Mouse (Mus musculus): ENCODE results near the gene G530012D18Rik. TPM values are rescaled to one million over a fixed set of nuclear protein-coding genes. Genes with fewer than 3 reads are reported as not detected.
"Not testable (repeated sequence)": the region's sequence is repeated elsewhere in the genome, so short reads cannot be mapped to it uniquely, and the experiment has no call there.

The G530012D18Rik gene
- polyA plus RNA-seq, 1 experiment from 2014 or later = not detected

- not testable (repeated sequence) for H3K9ac ChIP-seq (replicated peaks); H3K9me3 ChIP-seq; H3K27ac ChIP-seq (replicated peaks); H3K36me3 ChIP-seq; ATAC-seq (replicated peaks); H3K27me3 ChIP-seq; H3K4me3 ChIP-seq; H3K4me1 ChIP-seq; H3K4me2 ChIP-seq (replicated peaks)
- 89% methylated on average over 1 of the region's 2 CpGs for WGBS
These were observed 13.2 kb downstream of the G530012D18Rik start for GRCm38 (mm10) chr1:85588697-85589096.

- H3K4me1 ChIP-seq; H3K4me3 ChIP-seq; H3K27me3 ChIP-seq; H3K9me3 ChIP-seq; H3K27ac ChIP-seq (replicated peaks); H3K9ac ChIP-seq (replicated peaks); ATAC-seq (replicated peaks); H3K36me3 ChIP-seq; H3K4me2 ChIP-seq (replicated peaks): not testable (repeated sequence)
- WGBS = 84% methylated on average over 8 of the region's 8 CpGs
These were observed 17.1 kb downstream of the G530012D18Rik start for GRCm38 (mm10) chr1:85592526-85592925.

GRCm38 (mm10) chr1:85598271-85599012 is 23.0 kb downstream of the G530012D18Rik start, which contains the start of gene Sp110:
Gene Sp110, minus strand, starts transcription at chr1:85598817.
- not testable (repeated sequence) for ATAC-seq (replicated peaks); H3K27ac ChIP-seq (replicated peaks); H3K9me3 ChIP-seq; H3K4me3 ChIP-seq; H3K36me3 ChIP-seq; H3K27me3 ChIP-seq; H3K4me1 ChIP-seq; H3K4me2 ChIP-seq (replicated peaks); H3K9ac ChIP-seq (replicated peaks)
- 76% methylated on average over 17 of the region's 17 CpGs for whole genome bisulfite sequencing

GRCm38 (mm10) chr1:85600078-85600477 is 24.6 kb downstream of the G530012D18Rik start, which contains the start of gene Sp140:
Gene Sp140, plus strand, starts transcription at chr1:85600378.
- ATAC-seq (replicated peaks); H3K9me3 ChIP-seq; H3K36me3 ChIP-seq; H3K27me3 ChIP-seq; H3K4me2 ChIP-seq (replicated peaks); H3K4me3 ChIP-seq; H3K27ac ChIP-seq (replicated peaks); H3K4me1 ChIP-seq; H3K9ac ChIP-seq (replicated peaks): not testable (repeated sequence)
- WGBS = 38% methylated on average over 1 of the region's 5 CpGs

GRCm38 (mm10) chr1:85600794-85601193 is 25.3 kb downstream of the G530012D18Rik start:
- H3K4me3 ChIP-seq; H3K9me3 ChIP-seq; H3K27me3 ChIP-seq; H3K36me3 ChIP-seq; ATAC-seq (replicated peaks); H3K27ac ChIP-seq (replicated peaks); H3K4me1 ChIP-seq; H3K9ac ChIP-seq (replicated peaks); H3K4me2 ChIP-seq (replicated peaks): not testable (repeated sequence)
- WGBS = 63% methylated on average over 4 of the region's 4 CpGs

- WGBS = 89% methylated on average over 1 of the region's 1 CpGs
- H3K4me2 ChIP-seq (replicated peaks); H3K4me3 ChIP-seq; H3K9ac ChIP-seq (replicated peaks); H3K4me1 ChIP-seq; H3K36me3 ChIP-seq; H3K9me3 ChIP-seq; ATAC-seq (replicated peaks); H3K27ac ChIP-seq (replicated peaks); H3K27me3 ChIP-seq: not testable (repeated sequence)
These were observed 28.9 kb downstream of the G530012D18Rik start for GRCm38 (mm10) chr1:85604341-85604740.

- not testable (repeated sequence) for H3K9me3 ChIP-seq; H3K9ac ChIP-seq (replicated peaks); H3K27ac ChIP-seq (replicated peaks); H3K27me3 ChIP-seq; H3K4me1 ChIP-seq; H3K36me3 ChIP-seq; H3K4me2 ChIP-seq (replicated peaks); H3K4me3 ChIP-seq; ATAC-seq (replicated peaks)
- WGBS = 83% methylated on average over 3 of the region's 4 CpGs
These were observed 32.9 kb downstream of the G530012D18Rik start for GRCm38 (mm10) chr1:85608361-85608760.

- H3K27ac ChIP-seq (replicated peaks); H3K4me3 ChIP-seq; ATAC-seq (replicated peaks); H3K27me3 ChIP-seq; H3K9ac ChIP-seq (replicated peaks); H3K36me3 ChIP-seq; H3K9me3 ChIP-seq; H3K4me2 ChIP-seq (replicated peaks); H3K4me1 ChIP-seq: not testable (repeated sequence)
- no CpG with 5 or more reads among the region's 4 CpGs for WGBS
These were observed 35.1 kb downstream of the G530012D18Rik start for GRCm38 (mm10) chr1:85610581-85610980.

GRCm38 (mm10) chr1:85615096-85615495 is 39.6 kb downstream of the G530012D18Rik start:
- not testable (repeated sequence) for ATAC-seq (replicated peaks); H3K4me2 ChIP-seq (replicated peaks)
- WGBS = 95% methylated on average over 3 of the region's 3 CpGs

GRCm38 (mm10) chr1:85615819-85616218 is 40.3 kb downstream of the G530012D18Rik start:
- not testable (repeated sequence) for H3K27me3 ChIP-seq; H3K36me3 ChIP-seq; H3K9ac ChIP-seq (replicated peaks); H3K4me1 ChIP-seq; H3K27ac ChIP-seq (replicated peaks); H3K4me2 ChIP-seq (replicated peaks); H3K4me3 ChIP-seq; H3K9me3 ChIP-seq; ATAC-seq (replicated peaks)
- WGBS = 65% methylated on average over 3 of the region's 3 CpGs

More at GRCm38 (mm10) chr1:85615096-85615495, 39.6 kb downstream of the G530012D18Rik start:
- H3K27me3 ChIP-seq; H3K4me3 ChIP-seq; H3K27ac ChIP-seq (replicated peaks); H3K9ac ChIP-seq (replicated peaks); H3K9me3 ChIP-seq; H3K4me1 ChIP-seq; H3K36me3 ChIP-seq: not testable (repeated sequence)

- H3K27me3 ChIP-seq; H3K9ac ChIP-seq (replicated peaks); ATAC-seq (replicated peaks); H3K4me1 ChIP-seq; H3K36me3 ChIP-seq; H3K4me2 ChIP-seq (replicated peaks); H3K9me3 ChIP-seq; H3K4me3 ChIP-seq; H3K27ac ChIP-seq (replicated peaks): not testable (repeated sequence)
- 66% methylated on average over 4 of the region's 5 CpGs for WGBS
These were observed 41.7 kb downstream of the G530012D18Rik start for GRCm38 (mm10) chr1:85617161-85617560.

- 42% methylated on average over 1 of the region's 1 CpGs for WGBS
- not testable (repeated sequence) for ATAC-seq (replicated peaks); H3K27ac ChIP-seq (replicated peaks); H3K36me3 ChIP-seq; H3K4me2 ChIP-seq (replicated peaks); H3K9me3 ChIP-seq; H3K4me1 ChIP-seq; H3K9ac ChIP-seq (replicated peaks); H3K27me3 ChIP-seq; H3K4me3 ChIP-seq
These were observed 43.2 kb downstream of the G530012D18Rik start for GRCm38 (mm10) chr1:85618689-85619088.
